Mouse (Mus musculus) midbrain, postnatal 0 days (tissue): Measurements from ENCODE around the gene Usp47. TPM values are rescaled to one million over a fixed set of nuclear protein-coding genes. Genes with fewer than 3 reads are reported as not detected.

Source experiments
- ATAC-seq: fragments of 200-750 bp; cut with Nextera tagmentation; 2 replicates; pipeline ENCODE4 v1.8.0; 2017; ENCODE audit warnings: moderate number of reproducible peaks, mild to moderate bottlenecking, moderate TSS enrichment, moderate library complexity; ENCODE audit not compliant: low FRiP score
- DNase-seq: peaks from one replicate; pipeline ENCODE4 v3.0.0-alpha.2; 2015; ENCODE audit warnings: low spot score
- H3K27ac ChIP-seq: fragments of 300-500 bp; sonication (generic); 2 replicates; pipeline ENCODE4 v1.5.1; 2014; ENCODE audit warnings: low read depth, mild to moderate bottlenecking, low read length, mixed read lengths
- H3K27me3 ChIP-seq: fragments of 300-500 bp; sonication (generic); 2 replicates; pipeline ENCODE4 v1.6.1; 2014; ENCODE audit warnings: low read length, control low read depth, mixed read lengths; ENCODE audit not compliant: insufficient read depth
- H3K36me3 ChIP-seq: fragments of 300-500 bp; sonication (generic); 2 replicates; pipeline ENCODE4 v1.6.1; 2014; ENCODE audit warnings: low read length, control low read depth, mixed read lengths; ENCODE audit not compliant: insufficient read depth
- H3K4me1 ChIP-seq: fragments of 300-500 bp; sonication (generic); 2 replicates; pipeline ENCODE4 v1.6.1; 2014; ENCODE audit warnings: mild to moderate bottlenecking, control low read depth, antibody characterized with exemption, low read length, mixed read lengths; ENCODE audit not compliant: insufficient read depth
- H3K4me2 ChIP-seq: fragments of 300-500 bp; sonication (generic); 2 replicates; pipeline ENCODE4 v1.6.1; 2014; ENCODE audit warnings: low read depth, mild to moderate bottlenecking, low read length, mixed read lengths; ENCODE audit not compliant: poor library complexity, severe bottlenecking
- H3K4me3 ChIP-seq: fragments of 300-500 bp; sonication (generic); 2 replicates; pipeline ENCODE4 v1.5.1; 2014; ENCODE audit warnings: low read depth, mild to moderate bottlenecking, low read length, moderate library complexity
- H3K9ac ChIP-seq: fragments of 300-500 bp; sonication (generic); replicated peaks from 2 replicates; pipeline ENCODE4 v1.6.1; 2014; ENCODE audit warnings: mild to moderate bottlenecking, low read length, moderate library complexity, mixed read lengths; ENCODE audit not compliant: poor library complexity, severe bottlenecking
- H3K9me3 ChIP-seq: fragments of 300-500 bp; sonication (generic); 2 replicates; pipeline ENCODE4 v1.6.1; 2016; ENCODE audit warnings: low read length, control low read depth
- CTCF ChIP-seq: IDR thresholded peaks from 2 replicates; pipeline ENCODE4 v1.5.1; 2016; ENCODE audit warnings: antibody characterized with exemption, mild to moderate bottlenecking
- WGBS: fragments of 180-500 bp; shearing (Covaris S2); extraction: QIAGEN DNeasy Blood & Tissue Kit; methylation state at CpG from one replicate; pipeline ENCODE4 v1.1.7; 2014; 5-methylcytosine and 5-hydroxymethylcytosine counted together
- polyA plus RNA-seq: library from polyadenylated mRNA; unstranded; fragments of >200 nt; fragmentation: Nextera tagmentation; extraction: Ambion mirVana; gene quantifications from 2 replicates; pipeline ENCODE4 v1.2.1, GENCODE M21; 2015
- total RNA-seq: library from RNA; depleted of rRNA; stranded (reverse); fragments of >200 nt; gene quantifications from 2 replicates; pipeline ENCODE4 v1.2.3, GENCODE M21; 2014

Gene Usp47
- total and polyA plus RNA-seq, 2 experiments from 2014 or later, result 52.2 to 79.0 TPM

DNA sequence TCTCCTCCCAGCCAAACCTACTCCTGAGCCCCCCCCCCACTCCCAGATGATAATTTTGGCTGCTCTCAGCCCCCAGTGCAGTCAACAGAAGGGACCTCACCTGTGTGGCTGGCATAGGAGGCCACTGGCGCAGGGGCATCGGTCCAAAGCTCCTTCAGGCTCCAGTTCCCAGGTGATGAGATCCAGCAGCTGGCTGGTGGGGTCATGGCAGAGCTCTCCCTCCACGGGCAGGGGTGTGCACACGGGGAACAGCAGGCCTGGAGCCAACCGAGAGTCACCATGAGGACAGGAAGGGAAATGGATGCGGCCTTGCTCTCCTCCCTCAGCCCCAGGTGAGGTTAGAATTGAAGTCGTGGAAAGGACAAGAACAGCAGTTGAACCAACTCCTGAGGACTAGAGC lies 95.9 kb downstream of the Usp47 start:
- H3K4me2 ChIP-seq, result no peak overlapping the region
- TF ChIP-seq CTCF, result no peak
- no peak for ATAC-seq
- 85% methylated on average over 7 of the region's 7 CpGs for WGBS
- H3K27ac ChIP-seq, result no peak overlapping the region
- H3K9me3 ChIP-seq, result no peaks in the 10 kb centered on the region
- H3K36me3 ChIP-seq, result no peaks in the 10 kb centered on the region
- H3K27me3 ChIP-seq, result no peaks in the 10 kb centered on the region
- DNase-seq, result no peak
- no peaks in the 10 kb centered on the region for H3K4me1 ChIP-seq
- no peak overlapping the region for H3K9ac ChIP-seq
- no peak overlapping the region for H3K4me3 ChIP-seq

DNA sequence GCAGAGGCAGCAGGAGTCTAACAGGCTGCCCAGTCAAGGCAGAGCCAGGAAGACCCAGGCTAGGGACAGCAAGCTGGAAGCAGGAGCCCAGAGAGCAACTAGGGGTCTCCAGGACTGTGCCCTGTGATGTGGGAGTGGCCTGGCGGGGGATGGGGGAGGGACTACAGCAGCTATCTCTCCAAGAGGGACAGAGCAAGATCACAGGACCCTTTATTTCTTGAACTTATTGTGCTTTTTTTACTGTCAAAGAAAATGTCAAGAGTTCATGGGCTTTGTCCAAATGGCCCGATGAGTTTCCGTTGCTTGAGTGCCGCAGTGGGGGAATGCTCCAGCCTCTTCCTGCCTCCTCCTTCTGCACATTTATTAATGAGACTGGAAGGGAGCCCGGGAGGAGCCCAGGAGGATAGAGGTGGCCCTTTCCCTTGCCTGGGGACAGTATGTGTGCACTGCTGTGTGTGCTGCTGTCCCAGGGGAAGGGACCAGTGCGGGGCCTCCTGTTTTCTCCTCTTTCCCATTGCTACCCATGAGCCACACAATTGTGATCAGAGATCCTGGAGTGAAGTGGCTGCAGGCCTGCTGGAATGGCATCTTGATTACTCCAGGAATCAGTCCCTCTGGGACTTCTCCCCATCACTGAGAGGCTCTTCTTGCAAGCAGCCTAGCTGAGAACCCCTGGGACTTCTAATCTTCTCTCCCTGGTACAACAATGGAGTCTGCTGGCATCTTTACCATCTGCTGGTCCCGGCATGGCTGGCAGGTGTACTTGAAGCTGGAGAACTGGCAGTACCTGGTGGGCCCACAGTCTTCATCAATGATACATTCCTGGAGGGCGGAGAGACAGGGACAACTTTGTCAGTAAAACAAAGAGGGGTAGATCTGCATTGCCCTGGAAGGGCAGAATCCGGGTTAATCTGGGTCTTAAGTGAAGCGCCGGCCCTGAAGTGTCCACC lies 97.8 kb downstream of the Usp47 start:
- WGBS, result 64% methylated on average over 11 of the region's 11 CpGs
- no peak overlapping the region for H3K9ac ChIP-seq

GRCm38 (mm10) chr7:112121866-112122500 lies 98.7 kb downstream of the Usp47 start:
- TF ChIP-seq CTCF, result no peak
- ATAC-seq (no peak), DNase-seq (peak; percentile 22)
- no peaks in the 10 kb centered on the region for H3K27me3 ChIP-seq
- no peak overlapping the region for H3K4me2 ChIP-seq
- no peak overlapping the region for H3K27ac ChIP-seq
- H3K4me3 ChIP-seq, result no peak overlapping the region
- no peaks in the 10 kb centered on the region for H3K4me1 ChIP-seq
- H3K9ac ChIP-seq, result no peak overlapping the region
- 84% methylated on average over 11 of the region's 11 CpGs for WGBS
- no peaks in the 10 kb centered on the region for H3K36me3 ChIP-seq
- H3K9me3 ChIP-seq, result no peaks in the 10 kb centered on the region

More for the DNA sequence above, 97.8 kb downstream of the Usp47 start:
- H3K27ac ChIP-seq, result no peak overlapping the region
- no peaks in the 10 kb centered on the region for H3K36me3 ChIP-seq
- no peak for ATAC-seq
- no peaks in the 10 kb centered on the region for H3K9me3 ChIP-seq
- DNase-seq, result no peak
- no peak overlapping the region for H3K4me2 ChIP-seq
- no peaks in the 10 kb centered on the region for H3K4me1 ChIP-seq
- no peak overlapping the region for H3K4me3 ChIP-seq
- H3K27me3 ChIP-seq, result no peaks in the 10 kb centered on the region
- TF ChIP-seq CTCF, result no peak

DNA sequence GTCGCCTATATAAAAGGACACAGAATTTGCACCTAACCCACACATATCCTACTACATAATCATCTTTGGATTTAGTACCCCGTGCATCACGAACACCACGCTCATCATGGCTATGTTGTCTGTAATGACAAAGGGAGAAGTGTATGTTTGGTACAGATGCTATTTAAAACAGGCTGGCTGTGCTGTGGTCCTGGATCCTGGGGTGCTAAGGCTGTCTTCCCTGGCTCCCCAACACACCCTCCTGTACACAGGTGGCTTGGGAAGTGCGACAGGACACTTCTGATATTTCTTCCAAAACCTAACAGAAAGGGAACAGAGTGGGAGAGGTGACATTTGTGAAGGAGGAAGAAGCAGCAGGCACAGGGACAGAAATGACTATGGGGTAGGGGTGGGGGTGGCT lies 100.3 kb downstream of the Usp47 start:
- no peak for DNase-seq
- Histone ChIP-seq H3K36me3 (no peaks in the 10 kb centered on the region), H3K27me3 (no peaks in the 10 kb centered on the region), H3K27ac (no peak overlapping the region), H3K4me2 (no peak overlapping the region), H3K9me3 (no peaks in the 10 kb centered on the region), H3K9ac (no peak overlapping the region), H3K4me1 (no peaks in the 10 kb centered on the region), H3K4me3 (no peak overlapping the region)
- 90% methylated on average over 5 of the region's 5 CpGs for WGBS
- no peak for ATAC-seq
- no peak for TF ChIP-seq CTCF

DNA sequence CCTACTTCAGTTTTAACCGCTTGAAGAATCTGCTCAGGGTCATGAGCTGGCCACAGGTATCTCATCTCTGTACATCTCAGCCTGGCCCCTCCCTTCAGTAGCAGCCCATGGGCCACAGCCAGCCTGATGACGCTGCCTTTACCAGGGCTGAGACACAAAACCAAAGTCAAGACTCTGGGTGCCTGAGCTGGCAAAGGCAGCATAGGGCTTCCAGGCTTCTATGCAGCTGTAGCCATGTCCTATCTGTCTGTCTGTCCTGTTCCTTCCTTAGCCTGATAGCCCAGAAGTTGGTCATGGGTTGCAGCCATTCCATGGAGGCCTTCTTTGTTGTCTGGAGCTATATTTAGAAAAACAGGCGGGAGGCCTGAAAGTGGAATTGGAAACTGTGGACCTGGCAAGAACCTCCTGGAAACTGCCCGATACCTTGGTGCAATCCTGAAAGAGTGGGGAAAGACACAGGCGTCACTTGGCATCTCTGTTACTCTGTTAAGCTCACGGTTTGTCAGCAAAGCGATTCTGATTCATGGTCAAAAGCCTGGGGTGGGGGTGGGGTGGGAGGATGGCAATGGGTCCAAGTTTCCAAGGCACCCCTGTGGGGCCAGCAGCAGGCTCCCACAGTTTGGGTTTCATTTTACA lies 102.4 kb downstream of the Usp47 start:
- ATAC-seq (no peak), DNase-seq (no peak)
- Histone ChIP-seq H3K27me3 (no peaks in the 10 kb centered on the region), H3K27ac (no peak overlapping the region), H3K4me3 (no peak overlapping the region), H3K4me2 (no peak overlapping the region), H3K9ac (no peak overlapping the region), H3K36me3 (no peaks in the 10 kb centered on the region), H3K9me3 (no peaks in the 10 kb centered on the region), H3K4me1 (no peaks in the 10 kb centered on the region)
- 79% methylated on average over 7 of the region's 7 CpGs for WGBS
- no peak for TF ChIP-seq CTCF
